Mouse (Mus musculus) lung, postnatal 0 days (tissue): Measurements from ENCODE around the gene Edn2.

Source experiments
- CTCF ChIP-seq: IDR thresholded peaks from 2 replicates; pipeline ENCODE4 v1.5.1; 2016; ENCODE audit warnings: antibody characterized with exemption, mild to moderate bottlenecking
- EP300 ChIP-seq: IDR thresholded peaks from 2 replicates; pipeline ENCODE4 v1.6.1; 2016; ENCODE audit warnings: antibody characterized with exemption, mild to moderate bottlenecking, control low read depth

DNA sequence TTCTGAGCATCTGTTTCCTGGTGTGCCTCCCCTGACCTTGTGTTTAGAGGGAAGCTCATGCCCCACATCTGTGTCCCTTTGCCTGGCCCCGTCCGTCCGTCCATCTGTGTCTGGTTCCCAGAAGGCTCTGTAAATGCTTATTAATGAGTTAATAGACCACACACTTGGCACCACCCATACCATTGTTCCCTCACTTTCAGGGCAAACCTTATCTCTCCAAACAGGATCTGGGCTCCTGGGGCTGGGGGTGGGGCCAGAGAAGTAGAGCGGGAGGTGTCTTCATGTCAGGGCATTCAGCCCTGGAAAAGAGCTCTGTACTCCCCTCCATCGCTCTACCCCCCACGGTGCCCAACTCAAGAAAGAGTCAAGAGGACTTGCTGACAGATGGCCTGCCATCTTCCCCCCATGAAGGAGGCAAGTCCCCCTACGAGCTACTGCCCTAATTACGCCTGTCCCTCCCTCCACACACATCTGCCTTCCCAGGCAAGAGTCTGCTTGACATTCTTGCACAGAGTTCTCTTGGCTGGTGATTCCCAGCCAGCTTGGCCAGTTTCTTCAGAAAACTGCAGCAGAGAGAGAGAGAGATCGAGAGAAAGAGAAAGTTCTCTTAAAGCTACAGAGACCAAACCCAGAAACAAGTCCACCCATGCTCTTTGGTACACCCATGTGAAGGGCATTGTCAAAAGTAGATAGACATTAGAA lies 38.3 kb downstream of the Edn2 start:
- TF ChIP-seq CTCF (no peak), EP300 (peak; percentile 63)
